Mouse (Mus musculus) kidney, embryonic 15.5 days (tissue): ENCODE measurements around the gene Aes. TPM values are rescaled to one million over a fixed set of nuclear protein-coding genes. Genes with fewer than 3 reads are reported as not detected.
A peak's percentile ranks its signal among the peaks of the same experiment; 100 is the strongest.

Source experiments
- ATAC-seq: fragments of 200-750 bp; cut with Nextera tagmentation; replicated peaks from 2 replicates; pipeline ENCODE4 v1.8.0; 2017; ENCODE audit warnings: moderate TSS enrichment; ENCODE audit not compliant: low FRiP score
- H3K27ac ChIP-seq: fragments of 300-500 bp; sonication (generic); 2 replicates; pipeline ENCODE4 v1.5.1; 2015; ENCODE audit warnings: mild to moderate bottlenecking, inconsistent platforms
- H3K27me3 ChIP-seq: fragments of 300-500 bp; sonication (generic); 2 replicates; pipeline ENCODE4 v1.6.1; 2015; ENCODE audit warnings: inconsistent platforms
- H3K36me3 ChIP-seq: fragments of 300-500 bp; sonication (generic); 2 replicates; pipeline ENCODE4 v1.6.1; 2015; ENCODE audit warnings: inconsistent platforms
- H3K4me1 ChIP-seq: fragments of 300-500 bp; sonication (generic); 2 replicates; pipeline ENCODE4 v1.6.1; 2015; ENCODE audit warnings: inconsistent platforms
- H3K4me2 ChIP-seq: fragments of 300-500 bp; sonication (generic); 2 replicates; pipeline ENCODE4 v1.6.1; 2015; ENCODE audit warnings: moderate library complexity, mild to moderate bottlenecking, inconsistent platforms
- H3K4me3 ChIP-seq: fragments of 300-500 bp; sonication (generic); replicated peaks from 2 replicates; pipeline ENCODE4 v1.5.1; 2015; ENCODE audit warnings: mild to moderate bottlenecking, inconsistent platforms
- H3K9ac ChIP-seq: fragments of 300-500 bp; sonication (generic); 2 replicates; pipeline ENCODE4 v1.6.1; 2015; ENCODE audit warnings: mild to moderate bottlenecking, inconsistent platforms
- H3K9me3 ChIP-seq: fragments of 300-500 bp; sonication (generic); replicated peaks from 2 replicates; pipeline ENCODE4 v1.6.1; 2016; ENCODE audit warnings: inconsistent platforms
- WGBS: fragments of 180-500 bp; shearing (Covaris S2); methylation state at CpG from one replicate; pipeline ENCODE4 v1.1.7; 2015; ENCODE audit warnings: mixed read lengths; 5-methylcytosine and 5-hydroxymethylcytosine counted together
- polyA plus RNA-seq: library from polyadenylated mRNA; unstranded; fragments of >200 nt; fragmentation: Nextera tagmentation; extraction: Ambion mirVana; gene quantifications from 2 replicates; pipeline ENCODE4 v1.2.1, GENCODE M21; 2015

Aes gene
- polyA plus RNA-seq, 1 experiment from 2014 or later, result 630 TPM

- Histone ChIP-seq H3K9ac (peak overlapping the region; percentile 24; the same call in 1 of the 2 replicates), H3K36me3 (peaks cover 3% of the 10 kb centered on the region; the same call in 1 of the 2 replicates), H3K4me2 (peak overlapping the region; percentile 89), H3K27ac (peak overlapping the region; percentile 90), H3K4me3 (peak overlapping the region; percentile 52), H3K27me3 (peaks cover 37% of the 10 kb centered on the region), H3K9me3 (no peaks in the 10 kb centered on the region), H3K4me1 (peaks cover 91% of the 10 kb centered on the region)
- 6% methylated on average over 9 of the region's 9 CpGs for WGBS
- peak; percentile 9; the same call in 1 of the 2 replicates for ATAC-seq
Measured at GRCm38 (mm10) chr10:81572133-81572671, 12.9 kb downstream of the Aes start.

GRCm38 (mm10) chr10:81572975-81573374, 13.7 kb downstream of the Aes start:
- peak overlapping the region; percentile 89 for H3K4me2 ChIP-seq
- no peak overlapping the region for H3K4me3 ChIP-seq
- no peaks in the 10 kb centered on the region for H3K36me3 ChIP-seq
- H3K27me3 ChIP-seq, result peaks cover 41% of the 10 kb centered on the region
- no peak for ATAC-seq
- peaks cover 87% of the 10 kb centered on the region for H3K4me1 ChIP-seq
- 21% methylated on average over 9 of the region's 9 CpGs for WGBS
- H3K9ac ChIP-seq, result no peak overlapping the region
- peak overlapping the region; percentile 90 for H3K27ac ChIP-seq
- H3K9me3 ChIP-seq, result no peaks in the 10 kb centered on the region

DNA sequence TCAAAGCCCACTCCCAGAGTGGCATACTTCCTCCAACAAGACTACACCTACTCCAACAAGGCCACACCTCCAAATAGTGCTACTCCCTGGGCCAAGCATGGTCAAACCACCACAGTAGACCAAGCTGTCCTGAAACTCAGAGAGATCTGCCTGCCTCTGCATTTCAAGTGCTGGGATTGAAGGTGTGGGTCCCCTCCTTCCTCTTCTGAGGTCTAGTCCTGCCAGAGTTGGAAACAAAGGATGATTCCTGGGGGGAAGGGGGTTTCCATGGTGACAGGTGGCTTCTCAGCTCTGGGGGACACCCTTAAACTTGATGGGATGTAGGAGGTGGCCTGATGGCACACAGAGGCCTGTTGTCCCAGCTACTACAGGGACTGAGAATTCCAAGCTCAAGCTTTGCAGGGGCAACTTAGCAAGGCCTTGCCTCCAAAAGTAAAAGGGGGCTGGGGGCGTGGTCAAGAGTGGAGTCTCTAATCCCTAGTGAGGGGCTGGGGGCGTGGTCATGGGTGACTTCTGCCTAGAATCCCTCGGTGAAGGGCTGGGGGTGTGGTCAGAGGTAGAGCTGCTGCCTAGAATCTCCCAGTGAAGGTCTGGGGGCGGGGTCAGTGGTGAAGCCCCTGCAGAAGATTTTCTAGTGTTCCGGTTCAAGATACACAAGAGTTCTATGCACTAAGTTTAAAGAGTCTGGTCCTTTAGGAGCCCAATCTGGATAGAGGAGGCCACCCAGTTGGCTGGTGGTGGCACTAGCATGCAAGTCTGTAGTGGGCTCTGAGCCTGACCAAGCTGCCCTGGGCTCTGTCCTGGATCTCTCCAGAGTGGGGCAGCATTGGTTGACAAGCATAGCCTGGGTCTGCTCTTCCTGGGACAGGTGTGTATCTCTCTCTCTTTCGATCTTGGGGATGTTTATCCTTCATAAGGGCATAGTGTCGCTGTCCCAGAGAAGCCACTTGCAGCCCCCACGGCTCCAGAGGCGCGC, 15.1 kb downstream of the Aes start, which contains the start of gene Tle2:
Gene Tle2 (plus strand): TSS at position 481 of the 976 bp plus-strand sequence.
- Histone ChIP-seq H3K4me3 (peak within 1 kb of the TSS; percentile 60), H3K27ac (peak within 1 kb of the TSS; percentile 76), H3K9me3 (no peaks in the 10 kb centered on the region), H3K36me3 (no peaks in the 10 kb centered on the region), H3K4me2 (peak within 1 kb of the TSS; percentile 87), H3K4me1 (peaks cover 73% of the 10 kb centered on the region), H3K27me3 (peaks cover 41% of the 10 kb centered on the region), H3K9ac (peak within 1 kb of the TSS; percentile 54)
- 27% methylated on average over 10 of the region's 10 CpGs for WGBS
- no peak for ATAC-seq

DNA sequence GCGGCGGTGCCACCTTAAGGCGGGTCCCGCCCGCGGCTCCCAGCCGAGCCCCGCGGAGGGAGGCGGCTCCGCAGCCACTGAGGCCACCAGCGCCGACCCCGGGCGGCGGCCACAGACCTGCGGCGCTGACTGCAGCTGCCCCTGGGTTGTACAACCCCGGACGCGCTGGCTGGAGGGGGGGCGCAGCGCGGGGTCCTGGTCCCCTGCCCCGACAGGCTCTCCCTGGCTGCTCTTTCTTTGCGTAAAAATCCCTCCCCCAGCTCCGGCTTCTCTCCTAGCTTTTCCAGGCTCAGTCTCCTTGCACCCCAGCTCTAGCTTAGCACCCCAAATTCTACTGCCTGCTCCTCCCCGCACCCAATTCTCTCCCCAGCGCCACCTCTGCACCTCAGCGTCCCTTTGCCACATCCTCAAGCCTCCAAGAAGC, 15.9 kb downstream of the Aes start:
- Histone ChIP-seq H3K36me3 (no peaks in the 10 kb centered on the region), H3K27me3 (peaks cover 44% of the 10 kb centered on the region), H3K9me3 (no peaks in the 10 kb centered on the region), H3K4me2 (peak overlapping the region; percentile 87), H3K4me1 (peaks cover 72% of the 10 kb centered on the region), H3K4me3 (peak overlapping the region; percentile 60), H3K9ac (peak overlapping the region; percentile 54), H3K27ac (peak overlapping the region; percentile 76)
- no peak for ATAC-seq
- WGBS, result under 1% methylated on average over 29 of the region's 30 CpGs

DNA sequence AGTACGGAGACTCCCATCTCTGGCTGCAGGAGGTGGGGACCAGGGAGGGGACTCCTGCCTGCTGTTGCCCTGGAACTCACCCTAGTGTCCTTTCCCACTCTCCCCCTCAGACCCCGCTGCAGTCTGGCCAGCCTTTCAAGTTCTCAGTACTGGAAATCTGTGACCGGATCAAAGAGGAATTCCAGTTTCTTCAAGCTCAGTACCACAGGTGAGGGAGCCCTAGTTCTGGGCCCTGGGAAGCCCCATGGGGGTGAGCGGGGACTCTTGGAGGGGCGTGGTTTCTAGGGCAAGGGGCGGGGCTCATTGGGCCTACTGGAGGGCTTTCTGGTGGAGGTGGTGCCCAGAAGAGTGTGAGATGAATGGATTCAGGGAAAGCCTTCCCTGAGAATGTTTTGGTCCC, 16.4 kb downstream of the Aes start:
- ATAC-seq, result no peak
- Histone ChIP-seq H3K4me2 (peak overlapping the region; percentile 87), H3K27me3 (peaks cover 44% of the 10 kb centered on the region), H3K36me3 (no peaks in the 10 kb centered on the region), H3K4me3 (peak overlapping the region; percentile 60), H3K27ac (peak overlapping the region; percentile 76), H3K4me1 (peaks cover 72% of the 10 kb centered on the region), H3K9ac (peak overlapping the region; percentile 54), H3K9me3 (no peaks in the 10 kb centered on the region)
- WGBS, result 3% methylated on average over 6 of the region's 6 CpGs

DNA sequence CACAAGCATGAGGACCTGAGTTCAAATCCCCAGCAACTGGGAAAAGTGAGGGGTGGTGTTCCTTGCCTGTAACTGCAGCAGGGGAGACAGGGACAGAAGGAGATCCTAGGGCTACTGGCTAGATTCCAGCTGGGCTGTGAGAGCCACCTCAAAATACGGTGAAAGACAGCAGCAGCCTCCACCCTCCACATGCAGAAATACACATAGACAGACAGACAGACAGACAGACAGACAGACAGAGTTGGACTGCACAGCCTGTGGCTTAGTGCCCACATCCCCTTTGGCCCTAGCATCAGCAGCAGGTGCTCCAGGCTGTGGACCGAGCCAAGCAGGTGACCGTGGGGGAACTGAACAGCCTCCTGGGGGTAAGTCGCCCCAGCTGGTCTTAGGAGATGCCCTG, 20.7 kb downstream of the Aes start:
- Histone ChIP-seq H3K4me1 (peaks cover 66% of the 10 kb centered on the region), H3K4me3 (no peak overlapping the region), H3K27ac (0 out of 2 replicates have a peak overlapping the region, but pooled peaks have one; percentile 52), H3K9me3 (no peaks in the 10 kb centered on the region), H3K27me3 (peaks cover 23% of the 10 kb centered on the region), H3K9ac (no peak overlapping the region), H3K4me2 (peak overlapping the region; percentile 51), H3K36me3 (peaks cover 17% of the 10 kb centered on the region)
- ATAC-seq, result no peak
- 61% methylated on average over 4 of the region's 4 CpGs for WGBS

DNA sequence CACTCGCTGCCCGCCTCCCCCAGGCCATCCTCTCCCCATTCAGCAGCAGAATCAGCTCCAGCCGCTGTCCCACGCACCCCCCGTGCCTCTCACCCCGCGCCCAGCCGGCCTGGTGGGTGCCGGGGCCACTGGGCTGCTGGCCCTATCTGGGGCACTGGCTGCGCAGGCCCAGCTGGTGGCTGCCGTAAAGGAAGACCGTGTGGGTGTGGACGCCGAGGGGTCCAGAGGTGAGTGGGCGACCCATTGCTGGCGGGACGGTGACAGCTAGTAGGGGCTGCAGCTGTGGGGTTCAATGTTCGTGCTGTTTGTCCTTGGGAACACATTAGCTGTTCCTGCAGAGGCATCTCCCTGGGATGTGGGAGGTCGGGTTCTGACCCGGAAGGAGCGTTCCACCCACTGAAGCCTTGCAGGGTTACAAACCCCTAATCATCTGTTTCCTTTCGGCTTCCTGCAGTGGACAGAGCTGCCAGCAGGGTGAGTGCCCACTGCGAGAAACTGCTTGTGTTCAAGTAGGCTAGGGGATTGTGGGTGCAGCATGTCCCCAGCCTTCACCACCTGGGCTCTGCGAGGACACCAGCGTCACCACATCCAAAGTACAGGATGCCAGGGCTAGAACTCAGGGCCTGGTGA, 21.3 kb downstream of the Aes start:
- Histone ChIP-seq H3K4me2 (peak overlapping the region; percentile 51), H3K36me3 (peaks cover 23% of the 10 kb centered on the region), H3K27me3 (peaks cover 23% of the 10 kb centered on the region), H3K4me3 (peak overlapping the region; percentile 13; the same call in 1 of the 2 replicates), H3K9ac (peak overlapping the region; percentile 18; the same call in 1 of the 2 replicates), H3K9me3 (no peaks in the 10 kb centered on the region), H3K4me1 (peaks cover 60% of the 10 kb centered on the region), H3K27ac (peak overlapping the region; percentile 52)
- 26% methylated on average over 25 of the region's 25 CpGs for WGBS
- peak; percentile 22; the same call in 1 of the 2 replicates for ATAC-seq

GRCm38 (mm10) chr10:81583347-81583746, 24.1 kb downstream of the Aes start:
- ATAC-seq, result no peak
- H3K36me3 ChIP-seq, result peaks cover 50% of the 10 kb centered on the region
- H3K4me1 ChIP-seq, result peaks cover 40% of the 10 kb centered on the region
- H3K9me3 ChIP-seq, result no peaks in the 10 kb centered on the region
- H3K27ac ChIP-seq, result peak overlapping the region; percentile 68
- 39% methylated on average over 6 of the region's 6 CpGs for WGBS
- H3K27me3 ChIP-seq, result peaks cover 5% of the 10 kb centered on the region; the same call in 1 of the 2 replicates
- H3K4me3 ChIP-seq, result no peak overlapping the region
- no peak overlapping the region for H3K4me2 ChIP-seq
- H3K9ac ChIP-seq, result no peak overlapping the region

- no peak for ATAC-seq
- H3K4me1 ChIP-seq, result peaks cover 1% of the 10 kb centered on the region; the same call in 1 of the 2 replicates
Measured at GRCm38 (mm10) chr10:81588739-81589138, 29.5 kb downstream of the Aes start.

DNA sequence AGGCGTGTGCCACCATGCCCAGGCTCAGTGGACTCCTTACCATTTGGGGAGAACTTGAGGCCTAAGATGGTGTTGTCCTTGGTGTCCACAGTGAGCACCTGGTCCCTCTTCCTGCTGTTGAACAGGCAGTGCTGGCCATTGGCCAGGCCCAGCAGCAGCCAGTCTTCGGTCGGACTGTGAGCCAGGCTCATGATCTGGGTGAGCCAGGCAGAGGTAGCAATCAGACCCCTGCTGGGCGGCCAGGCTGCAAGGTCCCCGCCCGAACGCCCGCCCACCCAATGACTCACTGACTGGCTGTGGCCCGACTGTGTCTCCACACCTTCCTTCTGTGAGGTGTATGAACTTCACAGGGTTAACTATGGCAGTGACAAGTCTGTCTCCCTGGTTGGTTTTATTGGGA, 32.6 kb downstream of the Aes start:
- Histone ChIP-seq H3K9me3 (no peaks in the 10 kb centered on the region), H3K9ac (no peak overlapping the region), H3K4me1 (peaks cover 26% of the 10 kb centered on the region), H3K27ac (no peak overlapping the region), H3K4me3 (no peak overlapping the region), H3K4me2 (no peak overlapping the region), H3K36me3 (peaks cover 34% of the 10 kb centered on the region), H3K27me3 (peaks cover 21% of the 10 kb centered on the region)
- no peak for ATAC-seq
- WGBS, result 63% methylated on average over 9 of the region's 9 CpGs

More at GRCm38 (mm10) chr10:81588739-81589138, 29.5 kb downstream of the Aes start:
- WGBS, result 77% methylated on average over 7 of the region's 7 CpGs
- Histone ChIP-seq H3K4me2 (no peak overlapping the region), H3K9ac (no peak overlapping the region), H3K9me3 (no peaks in the 10 kb centered on the region), H3K36me3 (peaks cover 60% of the 10 kb centered on the region), H3K27ac (no peak overlapping the region), H3K27me3 (peaks cover 3% of the 10 kb centered on the region), H3K4me3 (no peak overlapping the region)

- Histone ChIP-seq H3K36me3 (peaks cover 27% of the 10 kb centered on the region), H3K9me3 (no peaks in the 10 kb centered on the region), H3K4me3 (no peak overlapping the region), H3K27ac (no peak overlapping the region), H3K9ac (no peak overlapping the region), H3K27me3 (peaks cover 21% of the 10 kb centered on the region), H3K4me2 (no peak overlapping the region), H3K4me1 (peaks cover 34% of the 10 kb centered on the region)
- no peak for ATAC-seq
- 85% methylated on average over 7 of the region's 7 CpGs for WGBS
Measured at GRCm38 (mm10) chr10:81592631-81593030, 33.3 kb downstream of the Aes start.
